Mouse (Mus musculus) CH12.LX (cell line): ENCODE results near the gene Ankrd11. TPM values are rescaled to one million over a fixed set of nuclear protein-coding genes. Genes with fewer than 3 reads are reported as not detected.

Experiments used
- DNase-seq: peaks from one replicate; pipeline ENCODE4 v3.0.0-alpha.2; 2013; ENCODE audit errors: extremely low read depth
- H3K27ac ChIP-seq: 2 replicates; pipeline ENCODE4 v1.5.1; 2012; ENCODE audit warnings: low read depth, mild to moderate bottlenecking, control low read depth, moderate library complexity; ENCODE audit not compliant: insufficient read depth
- H3K27me3 ChIP-seq: replicated peaks from 2 replicates; pipeline ENCODE3; 2012; ENCODE audit warnings: inconsistent platforms
- H3K36me3 ChIP-seq, 2 experiments: replicated peaks in 1 of 2; 2 replicates each; pipeline versions ENCODE3 to v1.6.1; 2012; ENCODE audit warnings: inconsistent platforms in 1 of 2, low read length in 1 of 2, mild to moderate bottlenecking in 1 of 2, mixed read lengths in 1 of 2, moderate library complexity in 1 of 2; ENCODE audit not compliant: control insufficient read depth in 1 of 2, insufficient read depth in 1 of 2
- H3K4me1 ChIP-seq, 2 experiments: 2 replicates each; pipeline ENCODE4 v1.6.1; 2012; ENCODE audit warnings: inconsistent platforms in 1 of 2, moderate library complexity in 1 of 2; ENCODE audit not compliant: insufficient read depth in 2 of 2, control insufficient read depth in 1 of 2
- H3K4me2 ChIP-seq: 2 replicates; pipeline ENCODE4 v1.6.1; 2012; ENCODE audit warnings: low read depth, mild to moderate bottlenecking, control low read depth; ENCODE audit not compliant: poor library complexity, insufficient read depth, severe bottlenecking
- H3K4me3 ChIP-seq, 3 experiments: fragments of 150-350 bp in 1 of 3; sonication (generic) in 1 of 3; replicated peaks in 1 of 3; 2 replicates each; pipeline versions ENCODE3 to v1.5.1; 2011 to 2012; ENCODE audit warnings: low read depth in 2 of 3, low read length in 2 of 3, mild to moderate bottlenecking in 2 of 3, moderate library complexity in 2 of 3, control low read depth in 1 of 3, improper control_type of control experiment in 1 of 3, inconsistent platforms in 1 of 3, mixed read lengths in 1 of 3; ENCODE audit not compliant: poor library complexity in 1 of 3
- H3K79me2 ChIP-seq: replicated peaks from 2 replicates; pipeline ENCODE4 v1.6.1; 2012; ENCODE audit warnings: mild to moderate bottlenecking, moderate library complexity; ENCODE audit not compliant: control insufficient read depth, poor library complexity, insufficient read depth, severe bottlenecking; ENCODE audit errors: extremely low read depth
- H3K9ac ChIP-seq: 2 replicates; pipeline ENCODE4 v1.6.1; 2012; ENCODE audit warnings: low read depth, mild to moderate bottlenecking, control low read depth, moderate library complexity; ENCODE audit not compliant: insufficient read depth
- H3K9me3 ChIP-seq: replicated peaks from 2 replicates; pipeline ENCODE3; 2012; ENCODE audit warnings: low read length, inconsistent platforms, mixed read lengths
- CHD1 ChIP-seq: IDR thresholded peaks from 2 replicates; pipeline ENCODE4 v1.6.1; 2012; ENCODE audit warnings: low read depth, low read length, improper control_type of control experiment, inconsistent platforms
- CTCF ChIP-seq, 2 experiments: IDR thresholded peaks in 1 of 2; conservative IDR thresholded peaks in 1 of 2; 2 replicates each; pipeline ENCODE4 v1.5.1; 2011 to 2012; ENCODE audit warnings: low read depth in 2 of 2, low read length in 2 of 2, improper control_type of control experiment in 1 of 2, inconsistent platforms in 1 of 2, mild to moderate bottlenecking in 1 of 2, moderate library complexity in 1 of 2
- E2F4 ChIP-seq: IDR thresholded peaks from 2 replicates; pipeline ENCODE4 v1.6.1; 2011; ENCODE audit warnings: low read depth, low read length, improper control_type of control experiment; ENCODE audit not compliant: insufficient replicate concordance
- ELF1 ChIP-seq: IDR thresholded peaks from 2 replicates; pipeline ENCODE4 v1.6.1; 2014; ENCODE audit warnings: low read depth, mild to moderate bottlenecking, inconsistent platforms, low read length, improper control_type of control experiment
- EP300 ChIP-seq: IDR thresholded peaks from 2 replicates; pipeline ENCODE4 v1.6.1; 2011; ENCODE audit warnings: low read length, improper control_type of control experiment
- IRF4 ChIP-seq: IDR thresholded peaks from 2 replicates; pipeline ENCODE4 v1.6.1; 2014; ENCODE audit warnings: low read depth, mild to moderate bottlenecking, inconsistent platforms, low read length, improper control_type of control experiment
- JUN ChIP-seq: IDR thresholded peaks from 2 replicates; pipeline ENCODE4 v1.6.1; 2011; ENCODE audit warnings: low read depth, mild to moderate bottlenecking, low read length, improper control_type of control experiment, moderate library complexity; ENCODE audit not compliant: insufficient read depth
- JUND ChIP-seq: conservative IDR thresholded peaks from 2 replicates; pipeline ENCODE4 v1.6.1; 2011; ENCODE audit warnings: low read depth, low read length, improper control_type of control experiment
- MAFK ChIP-seq: IDR thresholded peaks from 2 replicates; pipeline ENCODE4 v1.6.1; 2011; ENCODE audit warnings: low read length, improper control_type of control experiment; ENCODE audit not compliant: insufficient replicate concordance
- MAX ChIP-seq: IDR thresholded peaks from 2 replicates; pipeline ENCODE4 v1.6.1; 2011; ENCODE audit warnings: low read length, improper control_type of control experiment
- NELFE ChIP-seq: IDR thresholded peaks from 2 replicates; pipeline ENCODE4 v1.6.1; 2011; ENCODE audit warnings: low read depth, low read length, improper control_type of control experiment
- RAD21 ChIP-seq: IDR thresholded peaks from 2 replicates; pipeline ENCODE4 v1.6.1; 2011; ENCODE audit warnings: low read depth, mild to moderate bottlenecking, low read length, improper control_type of control experiment, moderate library complexity
- RCOR1 ChIP-seq: conservative IDR thresholded peaks from 2 replicates; pipeline ENCODE4 v1.6.1; 2012; ENCODE audit warnings: low read depth, mild to moderate bottlenecking, inconsistent platforms, low read length, improper control_type of control experiment
- SIN3A ChIP-seq: IDR thresholded peaks from 2 replicates; pipeline ENCODE4 v1.6.1; 2012; ENCODE audit warnings: low read length, improper control_type of control experiment, inconsistent platforms
- TCF12 ChIP-seq: IDR thresholded peaks from 2 replicates; pipeline ENCODE4 v1.6.1; 2014; ENCODE audit warnings: low read depth, mild to moderate bottlenecking, inconsistent platforms, low read length, improper control_type of control experiment
- UBTF ChIP-seq: IDR thresholded peaks from 2 replicates; pipeline ENCODE4 v1.6.1; 2012; ENCODE audit warnings: low read depth, mild to moderate bottlenecking, inconsistent platforms, low read length, improper control_type of control experiment, moderate library complexity
- USF1 ChIP-seq: IDR thresholded peaks from 2 replicates; pipeline ENCODE4 v1.6.1; 2014; ENCODE audit warnings: low read depth, mild to moderate bottlenecking, inconsistent platforms, low read length, improper control_type of control experiment
- USF2 ChIP-seq: conservative IDR thresholded peaks from 2 replicates; pipeline ENCODE4 v1.6.1; 2011; ENCODE audit warnings: low read depth, low read length, improper control_type of control experiment
- ZC3H11A ChIP-seq: IDR thresholded peaks from 2 replicates; pipeline ENCODE4 v1.6.1; 2012; ENCODE audit warnings: low read depth, mild to moderate bottlenecking, inconsistent platforms, low read length, improper control_type of control experiment
- ZKSCAN1 ChIP-seq: IDR thresholded peaks from 2 replicates; pipeline ENCODE4 v1.6.1; 2012; ENCODE audit warnings: low read depth, inconsistent platforms, low read length, improper control_type of control experiment, borderline replicate concordance
- ZMIZ1 ChIP-seq: IDR thresholded peaks from 2 replicates; pipeline ENCODE4 v1.6.1; 2012; ENCODE audit warnings: low read depth, mild to moderate bottlenecking, inconsistent platforms, low read length, improper control_type of control experiment
- ZNF384 ChIP-seq: IDR thresholded peaks from 2 replicates; pipeline ENCODE4 v1.6.1; 2012; ENCODE audit warnings: low read depth, low read length, improper control_type of control experiment, inconsistent platforms
- dilution Hi-C: fragments of 300-500 bp; cut with MboI; formaldehyde crosslinking; loops from 2 replicates; pipeline ENCODE4 v1.14.3; 2020; ENCODE audit warnings: low sequenced_read_pairs; ENCODE audit not compliant: extremely low pct_unique_long_range_greater_than_20kb, extremely low pct_ligation_motif_present
- in situ Hi-C: fragments of 300-500 bp; cut with MboI; formaldehyde crosslinking; loops from 3 replicates; pipeline ENCODE4 v1.14.3; 2019; ENCODE audit warnings: low sequenced_read_pairs, low pct_ligation_motif_present, low pct_unique_long_range_greater_than_20kb, mixed read lengths
- polyA plus RNA-seq: library from polyadenylated mRNA; unstranded; fragments of >175 nt; gene quantifications from 2 replicates; pipeline ENCODE4 v1.2.1, GENCODE M21; 2012; ENCODE audit warnings: low read depth; ENCODE audit not compliant: insufficient read length
- total RNA-seq, 2 experiments: library from RNA; depleted of rRNA; stranded (reverse); fragments of 300-350 nt in 1 of 2; fragments of >200 nt in 1 of 2; gene quantifications; 2 replicates each; pipeline ENCODE4 v1.2.3; 2012 to 2014

Ankrd11 gene
- total and polyA plus RNA-seq, 3 experiments, result 37.4 to 74.9 (median 60.7) TPM

DNA sequence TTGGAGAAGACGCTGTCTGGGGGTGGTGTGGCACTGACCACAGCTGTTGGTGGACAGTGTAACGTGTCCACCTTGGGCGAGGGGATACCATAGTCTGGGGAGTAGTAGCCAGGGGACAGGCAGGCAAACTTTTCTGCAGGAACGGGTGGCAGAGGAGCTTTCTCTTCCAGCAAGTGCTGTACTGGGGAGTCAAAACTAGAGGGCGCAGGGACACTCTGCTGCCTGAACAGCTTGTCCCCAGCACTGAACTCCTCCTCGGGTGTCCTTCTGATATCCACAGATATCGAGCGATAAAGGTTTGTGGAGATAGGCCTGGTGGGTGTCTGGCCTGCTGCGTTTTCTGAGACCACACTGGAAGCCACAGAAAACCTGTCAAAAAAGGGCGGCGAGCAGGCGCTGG lies 150.6 kb downstream of the Ankrd11 start:
- no peak for DNase-seq
- Histone ChIP-seq H3K9ac (no peak overlapping the region), H3K79me2 (0 out of 2 replicates have a peak, but pooled peaks cover 2% of the 10 kb centered on the region), H3K36me3 (peaks cover 98% of the 10 kb centered on the region in 2 experiments), H3K9me3 (no peaks in the 10 kb centered on the region), H3K4me1 (peaks cover 0 to 18% of the 10 kb centered on the region in 2 experiments; a peak in 2 of 4 replicates), H3K4me3 (no peak overlapping the region), H3K27me3 (no peaks in the 10 kb centered on the region), H3K27ac (no peak overlapping the region), H3K4me2 (no peak overlapping the region)
- dilution Hi-C loops (no loop called here), in situ Hi-C loops (no loop called here)
- TF ChIP-seq CTCF (conservative IDR thresholded peaks at IDR 0.05 in 1 of 2, IDR thresholded peaks at IDR 0.05 in 1 of 2; ENCODE audit: low read depth in 2 of 2, low read length in 2 of 2), result peak in 1 of 2 experiments; percentile 11; a peak in 1 of 4 replicates
- TF ChIP-seq EP300, result no peak
- TF ChIP-seq RAD21, result peak; percentile 5
- no peak for TF ChIP-seq IRF4
- TF ChIP-seq ZNF384, result no peak

DNA sequence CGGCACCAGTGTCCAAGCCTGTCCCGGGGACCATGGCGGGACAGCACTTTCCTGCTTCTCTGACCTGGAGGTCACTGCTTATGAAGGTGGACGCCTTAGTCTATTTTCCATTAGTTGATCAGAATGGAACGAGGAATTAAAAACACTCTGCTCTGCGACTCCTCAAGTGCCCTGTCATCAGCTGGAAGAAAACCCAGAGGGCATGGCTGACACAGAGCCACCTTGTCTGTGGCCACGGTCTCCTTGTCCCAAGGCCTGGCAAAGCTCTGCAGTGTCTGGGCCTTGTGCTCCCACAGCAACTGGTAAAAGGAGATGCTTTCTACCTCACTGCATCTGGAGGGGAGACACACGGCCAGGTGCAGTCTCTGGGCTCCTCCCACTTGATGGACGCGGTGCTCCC lies 158.4 kb downstream of the Ankrd11 start:
- Histone ChIP-seq H3K79me2 (no peaks in the 10 kb centered on the region), H3K9me3 (no peaks in the 10 kb centered on the region), H3K4me1 (no peaks in the 10 kb centered on the region), H3K4me3 (no peak overlapping the region), H3K27me3 (no peaks in the 10 kb centered on the region), H3K4me2 (no peak overlapping the region), H3K27ac (no peak overlapping the region), H3K36me3 (peaks cover 65 to 84% of the 10 kb centered on the region in 2 experiments), H3K9ac (no peak overlapping the region)
- TF ChIP-seq MAX (no peak), RCOR1 (no peak), CHD1 (no peak), E2F4 (no peak), JUND (no peak), ZMIZ1 (no peak), UBTF (no peak), JUN (no peak), NELFE (no peak), SIN3A (no peak), ELF1 (no peak), RAD21 (no peak), ZC3H11A (no peak), USF2 (no peak), USF1 (no peak), MAFK (no peak), ZNF384 (no peak), ZKSCAN1 (no peak), IRF4 (no peak), TCF12 (no peak)
- in situ Hi-C loops, result no loop called here
- DNase-seq, result no peak
- dilution Hi-C loops, result no loop called here
